Mouse (Mus musculus): Measurements from ENCODE around the gene Oas1f. TPM values are rescaled to one million over a fixed set of nuclear protein-coding genes. Genes with fewer than 3 reads are reported as not detected.
"Not testable (repeated sequence)": the region's sequence is repeated elsewhere in the genome, so short reads cannot be mapped to it uniquely, and the experiment has no call there.

The Oas1f gene
- polyA plus RNA-seq, 1 experiment from 2014 or later = not detected

DNA sequence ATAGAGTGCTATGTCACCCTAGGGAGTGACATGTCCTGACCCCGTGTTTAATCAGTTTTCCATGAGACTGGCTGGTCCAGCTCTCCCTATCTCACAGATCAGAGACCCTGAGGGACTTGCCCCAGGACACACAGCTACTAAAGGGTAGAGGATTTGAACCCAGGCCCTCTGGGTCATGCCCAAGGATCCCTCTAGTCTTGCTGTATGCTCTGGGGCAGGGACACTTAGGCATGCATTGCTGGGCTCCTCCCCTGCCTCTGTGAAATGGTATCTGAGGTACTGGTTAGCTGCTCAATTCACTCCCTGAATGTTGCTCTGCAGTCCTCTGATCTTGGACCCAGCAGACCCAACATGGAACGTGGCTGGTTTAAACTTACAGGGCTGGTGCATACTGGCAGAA lies 24.3 kb downstream of the Oas1f start:
- WGBS = 31% methylated on average over 2 of the region's 2 CpGs

DNA sequence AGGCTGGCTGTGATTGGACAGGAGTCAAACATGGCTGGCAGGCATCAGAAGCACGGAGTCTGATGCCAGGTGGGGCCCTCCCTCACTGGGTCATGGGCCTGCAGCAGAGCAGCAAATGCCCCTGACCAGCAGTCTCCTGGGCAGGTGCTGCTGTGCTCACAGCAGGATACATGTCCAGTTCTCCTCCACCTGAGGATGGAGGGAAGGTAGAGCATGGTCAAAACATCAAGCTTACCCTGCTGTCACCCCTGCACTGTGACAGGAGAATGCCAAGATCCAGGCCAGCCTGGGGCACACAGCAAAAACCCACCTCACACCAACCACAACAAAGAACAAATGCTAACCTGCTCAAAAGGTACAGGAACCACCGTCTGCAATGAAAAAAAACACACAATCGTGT lies 29.7 kb downstream of the Oas1f start:
- not testable (repeated sequence) for ATAC-seq (ENCODE audit: insufficient number of reproducible peaks, insufficient read depth, low FRiP score, low TSS enrichment, low read depth); H3K9me3 ChIP-seq; H3K36me3 ChIP-seq; H3K27ac ChIP-seq; H3K4me1 ChIP-seq (replicated peaks); H3K4me2 ChIP-seq; H3K27me3 ChIP-seq; H3K4me3 ChIP-seq (replicated peaks); H3K9ac ChIP-seq (replicated peaks)
- WGBS = 67% methylated on average over 2 of the region's 3 CpGs

More for the DNA sequence above, 24.3 kb downstream of the Oas1f start:
- no peaks in the 10 kb centered on the region for H3K9me3 ChIP-seq
- no peaks in the 10 kb centered on the region for H3K36me3 ChIP-seq
- no peaks in the 10 kb centered on the region for H3K4me1 ChIP-seq (replicated peaks)
- no peak for ATAC-seq (ENCODE audit: insufficient number of reproducible peaks, insufficient read depth, low FRiP score, low TSS enrichment, low read depth)
- no peak overlapping the region for H3K4me3 ChIP-seq (replicated peaks)
- no peak overlapping the region for H3K4me2 ChIP-seq
- H3K27me3 ChIP-seq = peaks cover 8% of the 10 kb centered on the region; the same call in 1 of the 2 replicates
- no peak overlapping the region for H3K9ac ChIP-seq (replicated peaks)
- no peak overlapping the region for H3K27ac ChIP-seq

- not testable (repeated sequence) for ATAC-seq (ENCODE audit: insufficient number of reproducible peaks, insufficient read depth, low FRiP score, low TSS enrichment, low read depth); H3K4me1 ChIP-seq (replicated peaks); H3K9ac ChIP-seq (replicated peaks); H3K4me3 ChIP-seq (replicated peaks); H3K27me3 ChIP-seq; H3K27ac ChIP-seq; H3K9me3 ChIP-seq; H3K36me3 ChIP-seq; H3K4me2 ChIP-seq
- WGBS = 87% methylated on average over 2 of the region's 2 CpGs
These were observed 30.2 kb downstream of the Oas1f start for GRCm38 (mm10) chr5:120877407-120877806.

- not testable (repeated sequence) for ATAC-seq (ENCODE audit: insufficient number of reproducible peaks, insufficient read depth, low FRiP score, low TSS enrichment, low read depth); H3K9ac ChIP-seq (replicated peaks); H3K9me3 ChIP-seq; H3K36me3 ChIP-seq; H3K27me3 ChIP-seq; H3K4me3 ChIP-seq (replicated peaks); H3K27ac ChIP-seq; H3K4me1 ChIP-seq (replicated peaks); H3K4me2 ChIP-seq
- 69% methylated on average over 2 of the region's 2 CpGs for WGBS
These were observed 31.6 kb downstream of the Oas1f start for GRCm38 (mm10) chr5:120878803-120879202.

DNA sequence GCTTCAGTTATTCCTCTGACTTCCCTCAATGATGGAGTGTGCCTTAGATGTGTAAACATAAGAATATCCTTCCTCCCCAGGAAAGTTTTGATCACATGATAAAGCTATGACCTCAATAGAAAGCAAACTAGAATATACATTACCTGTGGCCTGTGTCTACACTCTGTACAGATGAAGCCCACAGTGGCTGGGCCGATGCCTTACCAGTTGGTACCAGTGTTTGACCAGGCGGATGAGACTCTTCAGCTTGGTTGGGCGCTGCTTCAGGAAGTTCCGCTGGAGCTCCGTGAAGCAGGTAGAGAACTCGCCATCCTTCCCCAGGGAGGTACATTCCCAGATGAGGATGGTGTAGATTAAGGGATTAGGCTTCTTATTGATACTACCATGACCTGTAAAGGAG lies 34.5 kb downstream of the Oas1f start:
- ATAC-seq (ENCODE audit: insufficient number of reproducible peaks, insufficient read depth, low FRiP score, low TSS enrichment, low read depth); H3K36me3 ChIP-seq; H3K4me3 ChIP-seq (replicated peaks); H3K27ac ChIP-seq; H3K4me2 ChIP-seq; H3K9me3 ChIP-seq; H3K4me1 ChIP-seq (replicated peaks); H3K9ac ChIP-seq (replicated peaks); H3K27me3 ChIP-seq: not testable (repeated sequence)
- WGBS = 91% methylated on average over 6 of the region's 6 CpGs

- H3K36me3 ChIP-seq; H3K27me3 ChIP-seq; H3K27ac ChIP-seq; H3K9me3 ChIP-seq; H3K4me2 ChIP-seq; H3K9ac ChIP-seq (replicated peaks); H3K4me1 ChIP-seq (replicated peaks); H3K4me3 ChIP-seq (replicated peaks); ATAC-seq (ENCODE audit: insufficient number of reproducible peaks, insufficient read depth, low FRiP score, low TSS enrichment, low read depth): not testable (repeated sequence)
- 18% methylated on average over 6 of the region's 9 CpGs for WGBS
These were observed 40.2 kb downstream of the Oas1f start, which contains the start of gene Oas1g for GRCm38 (mm10) chr5:120887413-120887812. Gene Oas1g (minus strand): TSS chr5:120887613.

GRCm38 (mm10) chr5:120887831-120888230 lies 40.7 kb downstream of the Oas1f start:
- WGBS = 54% methylated on average over 6 of the region's 6 CpGs
- Histone ChIP-seq H3K4me1 (replicated peaks) (no peaks in the 10 kb centered on the region), H3K9ac (replicated peaks) (no peak overlapping the region), H3K4me2 (no peak overlapping the region), H3K4me3 (replicated peaks) (no peak overlapping the region), H3K27me3 (no peaks in the 10 kb centered on the region), H3K27ac (no peak overlapping the region), H3K36me3 (no peaks in the 10 kb centered on the region), H3K9me3 (no peaks in the 10 kb centered on the region)
- ATAC-seq (ENCODE audit: insufficient number of reproducible peaks, insufficient read depth, low FRiP score, low TSS enrichment, low read depth) = no peak

DNA sequence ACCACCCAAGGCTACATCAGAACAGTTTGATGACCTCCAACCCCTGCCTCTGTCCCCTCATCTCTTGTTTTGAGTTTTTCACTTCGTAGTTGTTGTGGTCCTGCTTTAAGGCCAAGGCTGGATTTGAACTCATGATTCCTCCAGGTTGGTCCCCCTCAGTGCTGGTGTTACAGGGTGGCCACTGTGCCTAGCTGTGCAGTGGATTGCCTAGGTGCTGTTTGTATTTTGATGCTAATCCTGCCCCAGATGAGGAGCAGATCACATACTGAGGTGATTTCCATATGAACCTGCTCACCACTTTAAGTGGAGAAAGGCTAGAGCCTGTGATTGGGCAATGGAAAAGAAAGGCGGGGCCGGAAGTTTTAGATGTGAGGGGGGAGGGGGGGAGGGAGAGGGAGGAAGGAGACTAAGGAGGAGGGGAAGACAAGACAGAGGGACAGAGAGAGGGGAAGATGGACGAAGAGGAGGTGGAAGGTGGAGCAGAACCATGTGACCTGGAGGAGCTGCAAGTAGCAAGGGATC lies 41.2 kb downstream of the Oas1f start:
- H3K4me2 ChIP-seq; H3K9ac ChIP-seq (replicated peaks); H3K4me1 ChIP-seq (replicated peaks); H3K27me3 ChIP-seq; H3K27ac ChIP-seq; ATAC-seq (ENCODE audit: insufficient number of reproducible peaks, insufficient read depth, low FRiP score, low TSS enrichment, low read depth); H3K4me3 ChIP-seq (replicated peaks); H3K9me3 ChIP-seq; H3K36me3 ChIP-seq: not testable (repeated sequence)
- WGBS = 36% methylated on average over 4 of the region's 4 CpGs

- ATAC-seq (ENCODE audit: insufficient number of reproducible peaks, insufficient read depth, low FRiP score, low TSS enrichment, low read depth) = no peak
- 78% methylated on average over 2 of the region's 2 CpGs for WGBS
These were observed 42.9 kb downstream of the Oas1f start for GRCm38 (mm10) chr5:120890026-120890425.

DNA sequence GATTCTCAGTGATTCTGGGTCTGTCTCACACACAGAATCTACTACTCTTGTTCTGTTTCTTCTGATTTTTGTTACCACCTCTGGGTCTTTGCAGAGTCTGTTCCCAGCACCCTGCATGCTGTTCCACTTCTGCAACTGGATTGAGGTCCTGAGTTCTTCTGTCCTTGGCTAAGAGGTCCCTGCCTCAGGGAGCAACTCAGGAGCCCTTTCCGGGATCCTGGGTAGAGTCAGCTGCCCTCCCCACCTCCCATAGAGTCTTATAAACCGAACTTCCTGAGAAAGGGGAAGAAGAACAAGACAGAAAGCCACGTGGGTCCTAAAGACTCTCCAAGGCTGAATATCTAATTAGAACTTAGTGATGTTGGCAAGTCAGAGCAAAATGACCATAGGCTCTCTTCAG lies 43.8 kb downstream of the Oas1f start:
- no peak overlapping the region for H3K9ac ChIP-seq (replicated peaks)
- no peaks in the 10 kb centered on the region for H3K27me3 ChIP-seq
- H3K27ac ChIP-seq = no peak overlapping the region
- no peaks in the 10 kb centered on the region for H3K36me3 ChIP-seq
- H3K4me2 ChIP-seq = no peak overlapping the region
- 44% methylated on average over 3 of the region's 3 CpGs for WGBS
- no peak for ATAC-seq (ENCODE audit: insufficient number of reproducible peaks, insufficient read depth, low FRiP score, low TSS enrichment, low read depth)
- no peaks in the 10 kb centered on the region for H3K9me3 ChIP-seq
- H3K4me1 ChIP-seq (replicated peaks) = no peaks in the 10 kb centered on the region
- no peak overlapping the region for H3K4me3 ChIP-seq (replicated peaks)

More at GRCm38 (mm10) chr5:120890026-120890425, 42.9 kb downstream of the Oas1f start:
- no peaks in the 10 kb centered on the region for H3K4me1 ChIP-seq (replicated peaks)
- no peak overlapping the region for H3K27ac ChIP-seq
- no peaks in the 10 kb centered on the region for H3K36me3 ChIP-seq
- no peak overlapping the region for H3K4me3 ChIP-seq (replicated peaks)
- no peaks in the 10 kb centered on the region for H3K9me3 ChIP-seq
- no peak overlapping the region for H3K4me2 ChIP-seq
- no peak overlapping the region for H3K9ac ChIP-seq (replicated peaks)
- H3K27me3 ChIP-seq = no peaks in the 10 kb centered on the region

- not testable (repeated sequence) for H3K4me1 ChIP-seq (replicated peaks); H3K27ac ChIP-seq; H3K4me3 ChIP-seq (replicated peaks); H3K36me3 ChIP-seq; ATAC-seq (ENCODE audit: insufficient number of reproducible peaks, insufficient read depth, low FRiP score, low TSS enrichment, low read depth); H3K4me2 ChIP-seq; H3K9ac ChIP-seq (replicated peaks); H3K27me3 ChIP-seq; H3K9me3 ChIP-seq
- WGBS = 45% methylated on average over 2 of the region's 2 CpGs
These were observed 44.5 kb downstream of the Oas1f start for GRCm38 (mm10) chr5:120891566-120892242.

DNA sequence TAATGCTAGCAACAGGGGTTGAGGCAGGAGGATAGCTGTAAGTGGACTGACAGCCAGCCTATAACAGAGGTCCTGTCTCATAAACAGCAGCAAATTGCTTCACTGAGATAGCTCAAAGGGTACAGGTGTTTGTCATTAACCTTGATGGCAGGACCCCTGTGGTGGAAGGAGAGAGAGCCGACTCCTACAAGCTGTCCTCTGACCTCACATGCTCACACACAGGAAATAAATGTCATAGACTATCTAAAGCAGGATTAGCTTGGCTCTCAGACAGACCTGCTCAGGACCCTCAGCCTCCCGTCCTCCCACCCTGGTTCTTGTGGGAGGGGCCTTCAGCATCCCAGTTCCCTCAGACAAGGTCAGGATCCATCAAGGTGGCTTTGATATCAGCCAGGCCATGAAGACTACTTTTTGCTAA lies 45.1 kb downstream of the Oas1f start:
- Histone ChIP-seq H3K36me3 (no peaks in the 10 kb centered on the region), H3K27ac (no peak overlapping the region), H3K4me1 (replicated peaks) (no peaks in the 10 kb centered on the region), H3K4me3 (replicated peaks) (no peak overlapping the region), H3K9ac (replicated peaks) (no peak overlapping the region), H3K27me3 (no peaks in the 10 kb centered on the region), H3K4me2 (no peak overlapping the region), H3K9me3 (no peaks in the 10 kb centered on the region)
- ATAC-seq (ENCODE audit: insufficient number of reproducible peaks, insufficient read depth, low FRiP score, low TSS enrichment, low read depth) = no peak
- WGBS = 20% methylated on average over 2 of the region's 2 CpGs

Data from limb, embryonic 12.5 days (tissue).